Mouse (Mus musculus) midbrain, embryonic 14.5 days (tissue): ENCODE data around the gene Armt1. TPM values are rescaled to one million over a fixed set of nuclear protein-coding genes. Genes with fewer than 3 reads are reported as not detected.

ENCODE experiments used
- ATAC-seq: fragments of 200-750 bp; cut with Nextera tagmentation; 2 replicates; pipeline ENCODE4 v1.8.0; 2017; ENCODE audit warnings: moderate number of reproducible peaks, moderate library complexity; ENCODE audit not compliant: low FRiP score, low TSS enrichment
- DNase-seq: peaks from one replicate; pipeline ENCODE4 v3.0.0-alpha.2; 2015
- H3K27ac ChIP-seq: fragments of 300-500 bp; sonication (generic); replicated peaks from 2 replicates; pipeline ENCODE4 v1.5.1; 2014; ENCODE audit warnings: mild to moderate bottlenecking, low read depth, low read length, moderate library complexity
- H3K27me3 ChIP-seq: fragments of 300-500 bp; sonication (generic); 2 replicates; pipeline ENCODE4 v1.6.1; 2014; ENCODE audit warnings: low read length, control low read depth, mixed read lengths; ENCODE audit not compliant: control insufficient read depth, insufficient read depth
- H3K36me3 ChIP-seq: fragments of 300-500 bp; sonication (generic); 2 replicates; pipeline ENCODE4 v1.6.1; 2014; ENCODE audit warnings: low read length, control low read depth; ENCODE audit not compliant: control insufficient read depth, insufficient read depth
- H3K4me1 ChIP-seq: fragments of 300-500 bp; sonication (generic); 2 replicates; pipeline ENCODE4 v1.6.1; 2014; ENCODE audit warnings: mild to moderate bottlenecking, antibody characterized with exemption, low read length, control low read depth; ENCODE audit not compliant: control insufficient read depth, insufficient read depth
- H3K4me2 ChIP-seq: fragments of 300-500 bp; sonication (generic); 2 replicates; pipeline ENCODE4 v1.6.1; 2014; ENCODE audit warnings: mild to moderate bottlenecking, low read length, moderate library complexity
- H3K4me3 ChIP-seq: fragments of 300-500 bp; sonication (generic); replicated peaks from 2 replicates; pipeline ENCODE4 v1.5.1; 2014; ENCODE audit warnings: low read depth, low read length
- H3K9ac ChIP-seq: fragments of 300-500 bp; sonication (generic); replicated peaks from 2 replicates; pipeline ENCODE4 v1.6.1; 2014; ENCODE audit warnings: mild to moderate bottlenecking, low read length, moderate library complexity
- H3K9me3 ChIP-seq: fragments of 300-500 bp; sonication (generic); 2 replicates; pipeline ENCODE4 v1.6.1; 2016; ENCODE audit warnings: low read length, control low read depth, mixed read lengths; ENCODE audit not compliant: control insufficient read depth
- WGBS: fragments of 180-500 bp; shearing (Covaris S2); extraction: QIAGEN DNeasy Blood & Tissue Kit; methylation state at CpG from one replicate; pipeline ENCODE4 v1.1.7; 2014; 5-methylcytosine and 5-hydroxymethylcytosine counted together
- polyA plus RNA-seq: library from polyadenylated mRNA; unstranded; fragments of >200 nt; fragmentation: Nextera tagmentation; extraction: Ambion mirVana; gene quantifications from 2 replicates; pipeline ENCODE4 v1.2.1, GENCODE M21; 2014

Armt1 gene
- 9.2 and 14.7 TPM in 2 replicates for polyA plus RNA-seq

- under 1% methylated on average over 75 of the region's 75 CpGs for WGBS
- Histone ChIP-seq H3K36me3 (peaks cover 9% of the 10 kb centered on the region; the same call in 1 of the 2 replicates), H3K27me3 (no peaks in the 10 kb centered on the region), H3K9me3 (no peaks in the 10 kb centered on the region), H3K4me1 (no peaks in the 10 kb centered on the region), H3K27ac (peak within 1 kb of the TSS; percentile 65), H3K9ac (peak within 1 kb of the TSS; percentile 72), H3K4me2 (peak within 1 kb of the TSS; percentile 69), H3K4me3 (peak within 1 kb of the TSS; percentile 58)
- peak; percentile 96 for DNase-seq
- ATAC-seq: peak; percentile 94
These were observed at the start of gene Armt1, which contains the start of gene Rmnd1 for GRCm38 (mm10) chr10:4432123-4432931. Gene Armt1, plus strand, starts transcription at chr10:4432467. Gene Rmnd1, minus strand, starts transcription at chr10:4432388.

GRCm38 (mm10) chr10:4384244-4384643 is 48.0 kb upstream of the Armt1 start:
- H3K27me3 ChIP-seq: no peaks in the 10 kb centered on the region
- ATAC-seq: no peak
- WGBS: 97% methylated on average over 7 of the region's 7 CpGs
- no peak overlapping the region for H3K9ac ChIP-seq
- H3K36me3 ChIP-seq: no peaks in the 10 kb centered on the region
- H3K9me3 ChIP-seq: no peaks in the 10 kb centered on the region
- H3K4me3 ChIP-seq: no peak overlapping the region
- no peak overlapping the region for H3K4me2 ChIP-seq
- peaks cover 10% of the 10 kb centered on the region for H3K4me1 ChIP-seq
- DNase-seq: no peak
- no peak overlapping the region for H3K27ac ChIP-seq

- WGBS: under 1% methylated on average over 76 of the region's 133 CpGs
- no peaks in the 10 kb centered on the region for H3K9me3 ChIP-seq
These were observed 45.4 kb upstream of the Armt1 start for GRCm38 (mm10) chr10:4386609-4387591.

GRCm38 (mm10) chr10:4387701-4388383 is 44.4 kb upstream of the Armt1 start, which contains the start of gene Zbtb2:
Gene Zbtb2, minus strand, starts transcription at chr10:4388108.
- Histone ChIP-seq H3K4me3 (peak within 1 kb of the TSS; percentile 97), H3K9ac (peak within 1 kb of the TSS; percentile 99), H3K9me3 (no peaks in the 10 kb centered on the region), H3K4me1 (peaks cover 38% of the 10 kb centered on the region), H3K4me2 (peak within 1 kb of the TSS; percentile 90), H3K36me3 (no peaks in the 10 kb centered on the region), H3K27me3 (no peaks in the 10 kb centered on the region), H3K27ac (peak within 1 kb of the TSS; percentile 100)
- ATAC-seq (peak; percentile 9), DNase-seq (peak; percentile 84)
- under 1% methylated on average over 76 of the region's 87 CpGs for WGBS

More at GRCm38 (mm10) chr10:4386609-4387591, 45.4 kb upstream of the Armt1 start:
- H3K36me3 ChIP-seq: no peaks in the 10 kb centered on the region
- peak; percentile 98 for DNase-seq
- peak overlapping the region; percentile 99 for H3K9ac ChIP-seq
- peak; percentile 92 for ATAC-seq
- H3K27me3 ChIP-seq: no peaks in the 10 kb centered on the region
- H3K4me2 ChIP-seq: peak overlapping the region; percentile 90
- peaks cover 36% of the 10 kb centered on the region for H3K4me1 ChIP-seq
- H3K4me3 ChIP-seq: peak overlapping the region; percentile 97
- peak overlapping the region; percentile 100 for H3K27ac ChIP-seq

- Histone ChIP-seq H3K4me3 (peak overlapping the region; percentile 97), H3K9me3 (no peaks in the 10 kb centered on the region), H3K27ac (peak overlapping the region; percentile 100), H3K36me3 (0 out of 2 replicates have a peak, but pooled peaks cover 5% of the 10 kb centered on the region), H3K27me3 (no peaks in the 10 kb centered on the region), H3K4me2 (peak overlapping the region; percentile 90), H3K9ac (peak overlapping the region; percentile 99), H3K4me1 (peaks cover 40% of the 10 kb centered on the region)
- no peak for ATAC-seq
- WGBS: under 1% methylated on average over 19 of the region's 19 CpGs
- DNase-seq: peak; percentile 40
These were observed 43.9 kb upstream of the Armt1 start for GRCm38 (mm10) chr10:4388384-4388745.

GRCm38 (mm10) chr10:4389036-4389435 is 43.2 kb upstream of the Armt1 start:
- Histone ChIP-seq H3K9me3 (no peaks in the 10 kb centered on the region), H3K4me2 (peak overlapping the region; percentile 90), H3K27ac (no peak overlapping the region), H3K4me3 (peak overlapping the region; percentile 97), H3K9ac (peak overlapping the region; percentile 99), H3K27me3 (no peaks in the 10 kb centered on the region), H3K4me1 (peaks cover 40% of the 10 kb centered on the region), H3K36me3 (0 out of 2 replicates have a peak, but pooled peaks cover 5% of the 10 kb centered on the region)
- 28% methylated on average over 10 of the region's 10 CpGs for WGBS
- DNase-seq: no peak
- no peak for ATAC-seq

- peak overlapping the region; percentile 99; the same call in 1 of the 2 replicates for H3K9ac ChIP-seq
- peak overlapping the region; percentile 90 for H3K4me2 ChIP-seq
- 0 out of 2 replicates have a peak, but pooled peaks cover 7% of the 10 kb centered on the region for H3K36me3 ChIP-seq
- ATAC-seq: no peak
- no peak for DNase-seq
- no peaks in the 10 kb centered on the region for H3K9me3 ChIP-seq
- no peaks in the 10 kb centered on the region for H3K27me3 ChIP-seq
- 45% methylated on average over 5 of the region's 5 CpGs for WGBS
- H3K4me1 ChIP-seq: peaks cover 40% of the 10 kb centered on the region
- H3K4me3 ChIP-seq: peak overlapping the region; percentile 97
- no peak overlapping the region for H3K27ac ChIP-seq
These were observed 42.7 kb upstream of the Armt1 start for GRCm38 (mm10) chr10:4389461-4390112.
